Mouse (Mus musculus): ENCODE data around the gene Reep3.
"Not testable (repeated sequence)": the region's sequence is repeated elsewhere in the genome, so short reads cannot be mapped to it uniquely, and the experiment has no call there.

The Reep3 gene

GRCm38 (mm10) chr10:67004527-67005042, 92.2 kb downstream of the Reep3 start:
- peak; percentile 14 for DNase-seq

- DNase-seq: peak; percentile 49
These were observed 92.8 kb downstream of the Reep3 start for GRCm38 (mm10) chr10:67003743-67004526.

GRCm38 (mm10) chr10:67003009-67003742, 93.6 kb downstream of the Reep3 start:
- peak; percentile 40 for DNase-seq

GRCm38 (mm10) chr10:67002207-67003008, 94.3 kb downstream of the Reep3 start:
- DNase-seq: peak; percentile 81

GRCm38 (mm10) chr10:67000958-67001615, 95.7 kb downstream of the Reep3 start:
- DNase-seq: not testable (repeated sequence)

- DNase-seq: no peak
These were observed 96.6 kb downstream of the Reep3 start for GRCm38 (mm10) chr10:67000136-67000535.

- no peak for DNase-seq
These were observed 98.0 kb downstream of the Reep3 start for GRCm38 (mm10) chr10:66998770-66999169.

- no peak for DNase-seq
These were observed 101.6 kb downstream of the Reep3 start for GRCm38 (mm10) chr10:66995181-66995580.

GRCm38 (mm10) chr10:66994469-66994868, 102.3 kb downstream of the Reep3 start:
- DNase-seq: peak; percentile 25

- no peak for DNase-seq
These were observed 104.2 kb downstream of the Reep3 start for GRCm38 (mm10) chr10:66992591-66992990.

- DNase-seq: no peak
These were observed 106.2 kb downstream of the Reep3 start for GRCm38 (mm10) chr10:66990506-66990905.

GRCm38 (mm10) chr10:66983043-66983442, 113.7 kb downstream of the Reep3 start:
- DNase-seq: peak; percentile 17

- no peak for DNase-seq
These were observed 118.5 kb downstream of the Reep3 start for GRCm38 (mm10) chr10:66978215-66978614.

GRCm38 (mm10) chr10:66977093-66977492, 119.7 kb downstream of the Reep3 start:
- DNase-seq: no peak

- no peak for DNase-seq
These were observed 121.3 kb downstream of the Reep3 start for GRCm38 (mm10) chr10:66975451-66975850.

- no peak for DNase-seq
These were observed 122.3 kb downstream of the Reep3 start for GRCm38 (mm10) chr10:66974417-66974816.

GRCm38 (mm10) chr10:66973866-66974265, 122.9 kb downstream of the Reep3 start:
- no peak for DNase-seq

- DNase-seq: no peak
These were observed 123.5 kb downstream of the Reep3 start for GRCm38 (mm10) chr10:66973274-66973673.

GRCm38 (mm10) chr10:66970336-66971115, 126.2 kb downstream of the Reep3 start:
- no peak for DNase-seq

- no peak for DNase-seq
These were observed 127.2 kb downstream of the Reep3 start for GRCm38 (mm10) chr10:66969581-66969980.

- DNase-seq: no peak
These were observed 127.7 kb downstream of the Reep3 start for GRCm38 (mm10) chr10:66969081-66969480.

- DNase-seq: no peak
These were observed 128.2 kb downstream of the Reep3 start for GRCm38 (mm10) chr10:66968541-66968940.
